Mouse (Mus musculus) c-Kit-positive CD71-negative TER-119-negative erythroid progenitor cells, embryonic 14.5 days (primary cell): ENCODE results near the gene Dbndd2.

Experiments
- DNase-seq: peaks from one replicate; pipeline ENCODE4 v3.0.0-alpha.2; 2013; ENCODE audit warnings: low read depth

Gene Dbndd2

DNA sequence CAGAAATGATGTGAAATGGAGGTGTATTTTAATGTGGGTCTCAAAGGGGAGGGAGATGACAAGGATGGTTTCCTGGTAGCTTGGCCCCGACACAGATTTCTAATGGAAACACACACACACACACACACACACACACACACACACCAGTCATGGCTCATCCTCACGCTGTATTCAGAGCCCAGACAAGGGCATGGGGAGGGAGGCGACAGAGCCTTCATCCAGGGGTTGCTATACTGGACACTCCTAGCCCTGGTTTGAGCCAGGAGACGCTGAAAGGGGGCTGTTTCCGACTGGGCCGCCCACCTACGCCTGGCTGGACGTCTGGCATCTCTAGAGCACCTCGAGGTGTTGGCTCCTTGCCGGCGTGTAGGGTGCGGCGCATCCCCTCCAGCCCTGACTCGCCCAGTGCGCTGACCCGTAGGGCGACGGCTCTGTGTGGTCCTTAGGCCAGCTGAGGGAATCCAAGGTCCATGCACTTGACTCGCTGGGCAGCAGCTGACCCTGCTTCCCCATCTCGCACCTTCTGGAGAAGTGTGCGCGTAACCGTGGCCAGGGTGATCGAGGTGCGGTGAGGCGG, at the start of gene Dbndd2:
Gene Dbndd2 (plus strand): TSS at position 426 of the 577 bp plus-strand sequence.
- DNase-seq = no peak

DNA sequence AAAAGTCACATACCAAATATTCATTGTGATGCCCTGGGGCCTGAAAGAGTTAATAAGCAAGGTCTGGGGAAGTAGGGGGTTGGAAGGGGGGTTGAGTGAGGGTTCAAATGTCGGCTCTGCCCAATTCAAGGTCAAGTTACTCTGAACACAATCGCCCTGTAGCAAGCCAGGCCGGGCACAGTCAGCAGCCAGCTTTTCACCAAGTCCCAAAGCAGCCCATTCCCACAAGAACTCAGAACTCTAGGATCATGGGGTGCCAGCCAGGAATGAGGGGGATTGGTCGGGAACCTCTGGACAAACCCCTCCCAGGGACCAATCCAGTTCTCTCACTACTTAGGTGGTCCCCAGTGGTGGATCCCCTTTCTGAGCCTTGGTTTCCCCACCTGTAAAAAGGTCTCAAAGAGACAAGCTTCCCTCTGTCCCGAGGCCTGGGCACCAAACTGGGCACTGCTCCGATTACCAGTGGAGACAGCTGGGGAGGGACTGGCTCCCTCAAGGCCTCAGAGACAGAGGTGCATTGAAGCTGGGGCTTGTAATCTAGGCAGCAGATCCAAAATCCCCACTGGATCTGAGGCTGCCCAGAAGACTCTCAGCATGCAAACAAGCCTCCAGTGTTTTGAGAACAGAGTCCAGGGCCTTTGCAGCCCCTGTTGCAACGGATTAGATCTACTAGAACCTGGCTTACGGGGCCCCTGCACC, 49.5 kb upstream of the Dbndd2 start:
- DNase-seq = no peak

DNA sequence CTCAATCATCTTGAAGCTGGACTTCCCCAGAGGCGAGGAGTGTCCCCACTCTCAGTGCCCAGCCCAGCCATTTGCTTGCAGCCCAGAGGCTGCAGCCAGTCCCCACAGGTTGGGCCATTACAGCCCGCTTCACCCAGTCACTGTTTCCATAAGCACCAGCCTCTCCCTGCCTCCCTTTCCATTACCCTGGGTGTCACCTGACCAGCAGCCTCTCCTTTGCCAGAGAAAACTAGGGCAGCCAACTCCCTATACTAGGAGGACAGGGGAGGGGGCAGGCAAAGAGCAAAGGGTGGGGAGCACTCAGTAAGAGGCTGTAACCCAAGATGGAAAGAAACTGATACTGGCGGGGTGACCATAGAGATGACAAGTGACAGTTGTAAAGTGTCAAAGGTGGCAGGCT, 48.9 kb upstream of the Dbndd2 start:
- no peak for DNase-seq

DNA sequence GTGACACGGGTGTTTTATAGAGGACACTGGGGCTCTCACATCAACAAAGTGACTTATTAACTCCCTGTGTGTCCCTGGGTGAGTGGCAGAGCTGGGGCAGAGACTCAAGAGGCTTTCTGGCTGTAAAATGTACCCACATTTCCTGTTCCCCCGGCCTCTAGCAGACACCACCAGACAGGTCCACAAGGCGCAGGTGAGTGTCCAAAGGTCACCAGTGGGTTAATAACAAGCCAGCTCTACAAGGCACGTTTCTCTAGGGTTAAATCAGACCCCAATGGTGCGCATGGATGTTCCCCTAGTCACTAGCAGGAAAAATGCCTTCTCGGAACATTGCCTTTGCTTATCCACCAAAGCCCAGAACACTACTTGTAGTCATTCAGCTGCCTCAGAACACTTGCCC, 48.2 kb upstream of the Dbndd2 start:
- no peak for DNase-seq

DNA sequence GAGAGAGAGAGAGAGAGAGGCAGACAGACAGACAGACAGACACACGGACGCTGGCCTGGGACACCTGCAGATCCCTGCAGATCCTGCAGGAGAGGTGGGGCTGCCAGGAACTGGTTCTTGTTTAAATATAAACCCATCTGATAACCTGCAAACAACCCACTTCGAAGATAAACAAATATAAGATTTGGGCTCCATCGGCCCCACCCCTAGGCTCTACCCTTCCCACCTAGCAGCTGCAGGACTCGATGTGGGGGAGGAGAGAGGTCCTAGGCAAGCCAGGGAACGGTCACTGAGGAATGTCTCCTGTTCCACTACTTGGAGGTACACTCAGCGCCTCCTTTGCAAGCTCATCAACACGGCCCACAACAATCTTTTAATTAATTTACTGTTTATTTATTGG, 47.6 kb upstream of the Dbndd2 start:
- no peak for DNase-seq

GRCm38 (mm10) chr2:164439001-164439421, 46.9 kb upstream of the Dbndd2 start:
- DNase-seq = no peak

DNA sequence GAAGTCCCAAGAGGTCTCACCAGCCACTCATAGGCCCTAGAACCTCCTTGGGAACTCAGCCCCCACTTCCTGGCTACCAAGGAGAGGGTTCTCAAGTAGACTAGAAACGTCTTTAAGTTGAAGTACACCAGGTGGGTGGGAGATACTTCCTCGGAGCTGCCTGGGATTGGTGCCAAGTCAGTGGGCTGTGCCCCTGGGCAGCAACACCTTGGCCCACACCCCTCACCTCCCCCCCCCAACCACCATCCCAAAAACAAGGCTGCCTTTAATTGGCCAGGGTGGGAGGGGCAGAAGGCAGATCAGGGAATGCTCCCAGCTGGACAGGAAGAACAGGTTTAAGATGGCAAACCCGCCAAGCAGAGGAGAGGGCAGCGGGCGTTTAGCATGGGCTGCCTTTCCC, 45.6 kb upstream of the Dbndd2 start:
- DNase-seq = no peak

DNA sequence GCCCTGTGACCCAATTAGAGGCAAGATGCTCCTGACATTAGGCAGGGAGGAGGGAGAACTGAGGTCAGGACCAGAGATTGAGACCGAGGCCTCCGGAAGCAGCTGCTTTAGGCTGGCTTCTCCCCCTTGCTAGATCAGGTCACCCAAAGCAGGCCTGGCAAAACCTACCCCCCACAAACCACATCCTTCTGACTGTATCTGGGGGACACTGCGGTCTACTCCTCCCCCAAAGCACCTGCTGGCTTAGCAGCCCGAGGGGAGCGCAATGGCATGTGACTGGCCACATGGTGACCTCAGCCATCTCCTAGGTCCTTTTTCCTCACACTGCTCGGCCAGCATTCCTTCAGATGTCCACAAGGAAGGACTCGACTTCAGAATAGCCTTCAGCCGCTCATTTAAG, 44.8 kb upstream of the Dbndd2 start:
- DNase-seq = peak; percentile 38

DNA sequence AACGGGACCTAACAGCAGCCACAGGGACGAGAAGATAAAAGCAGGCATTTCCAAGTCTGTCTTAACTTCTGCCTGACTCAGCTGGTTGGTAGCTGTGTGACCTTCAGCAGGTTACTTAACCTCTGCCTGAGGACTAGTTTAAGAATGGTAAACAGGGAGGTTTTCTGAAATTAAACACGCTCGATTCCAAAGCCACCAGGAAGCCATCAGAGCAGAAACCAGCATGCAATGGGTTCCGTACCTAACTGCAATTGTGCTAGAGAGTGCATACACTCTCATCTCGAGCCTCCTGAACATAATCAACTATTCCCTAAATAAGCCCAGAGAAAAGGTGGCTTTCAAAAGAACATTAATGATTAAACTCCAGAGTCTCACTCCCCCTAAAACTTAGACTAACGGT, 44.2 kb upstream of the Dbndd2 start:
- no peak for DNase-seq

DNA sequence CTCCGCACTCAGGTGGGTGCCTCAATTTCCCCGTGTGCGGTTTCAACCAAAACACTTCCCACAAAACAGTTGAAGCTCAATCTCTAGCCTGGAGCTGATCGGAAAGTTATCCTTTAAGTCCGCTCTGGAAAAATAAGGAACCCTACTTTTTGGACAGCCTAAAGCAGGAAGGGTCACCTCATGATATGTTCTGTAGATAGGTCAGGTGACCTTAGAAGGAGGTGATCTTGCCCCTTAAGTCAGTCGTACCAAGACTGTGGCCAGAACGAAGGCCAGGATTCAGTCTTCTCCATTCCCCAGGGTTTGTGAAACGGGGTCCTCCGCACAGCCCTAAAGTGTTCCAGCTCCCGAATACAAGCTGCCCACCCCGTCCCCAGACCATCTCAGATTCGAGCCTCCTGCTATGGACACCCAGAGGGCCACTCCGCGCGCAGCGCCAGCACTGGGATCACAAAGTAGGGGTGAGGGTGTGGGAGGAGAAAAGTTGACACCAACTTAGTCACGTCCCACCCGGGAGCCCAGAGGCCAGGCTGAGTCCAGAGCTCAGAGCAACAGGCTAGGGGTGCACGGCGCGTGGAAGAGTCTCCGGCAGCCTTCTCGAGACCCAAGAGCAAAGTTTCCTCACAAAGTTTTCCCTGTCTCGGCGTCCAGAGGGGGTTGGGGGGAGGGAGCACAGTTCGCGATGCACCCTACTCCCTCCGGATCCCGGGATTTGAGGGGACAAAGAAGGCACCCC, 43.4 kb upstream of the Dbndd2 start:
- DNase-seq = no peak

GRCm38 (mm10) chr2:164443051-164443437, 42.9 kb upstream of the Dbndd2 start:
- no peak for DNase-seq

DNA sequence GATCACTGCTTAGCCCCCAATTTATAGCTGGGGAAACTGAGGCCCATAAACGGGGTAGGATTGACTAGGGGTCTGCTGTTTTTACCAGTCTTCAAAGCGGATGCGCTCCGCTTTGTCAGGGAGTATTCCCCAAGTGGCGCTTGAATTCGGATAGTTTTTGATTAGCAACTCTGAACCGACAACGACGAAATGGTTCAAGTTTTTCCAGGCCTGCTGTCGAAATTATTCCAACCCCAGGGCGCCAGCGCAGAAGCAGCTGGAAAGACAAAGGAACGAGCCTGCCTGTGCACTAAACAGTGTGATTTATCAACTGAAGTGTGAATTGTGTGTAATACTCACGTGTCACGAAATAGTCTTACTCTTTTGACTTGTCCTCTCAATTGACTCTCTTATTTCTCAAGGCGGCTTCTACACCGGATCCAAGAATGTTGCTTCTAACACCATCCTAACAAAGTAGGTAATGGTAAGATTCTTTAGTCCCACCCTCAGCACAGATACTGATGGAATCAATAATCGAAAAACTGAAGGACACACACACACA, 42.4 kb upstream of the Dbndd2 start, which contains the start of gene Sdc4:
Gene Sdc4 (minus strand): TSS at position 428 of the 541 bp plus-strand sequence.
- DNase-seq = no peak

DNA sequence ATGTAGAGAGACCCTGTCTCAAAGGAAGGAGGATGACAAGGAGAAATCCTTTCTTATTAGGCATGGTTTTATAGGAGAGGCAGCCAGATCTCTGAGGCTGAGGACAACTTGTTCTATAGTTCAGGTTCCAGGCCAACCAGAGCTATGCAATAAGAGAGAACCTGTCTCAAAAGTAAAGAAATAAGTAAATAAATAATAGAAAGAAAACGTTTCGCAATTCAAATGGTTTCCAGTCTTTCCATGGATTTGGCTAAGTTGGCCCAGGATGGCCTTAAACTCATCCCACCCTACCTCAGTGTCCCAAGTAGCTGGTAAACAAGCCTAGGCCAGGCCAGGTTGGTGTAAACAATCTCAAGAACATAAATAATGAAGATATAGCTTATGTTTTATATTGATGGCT, 41.2 kb upstream of the Dbndd2 start:
- no peak for DNase-seq

- DNase-seq = no peak
Observed at GRCm38 (mm10) chr2:164445399-164446085, 40.4 kb upstream of the Dbndd2 start.

DNA sequence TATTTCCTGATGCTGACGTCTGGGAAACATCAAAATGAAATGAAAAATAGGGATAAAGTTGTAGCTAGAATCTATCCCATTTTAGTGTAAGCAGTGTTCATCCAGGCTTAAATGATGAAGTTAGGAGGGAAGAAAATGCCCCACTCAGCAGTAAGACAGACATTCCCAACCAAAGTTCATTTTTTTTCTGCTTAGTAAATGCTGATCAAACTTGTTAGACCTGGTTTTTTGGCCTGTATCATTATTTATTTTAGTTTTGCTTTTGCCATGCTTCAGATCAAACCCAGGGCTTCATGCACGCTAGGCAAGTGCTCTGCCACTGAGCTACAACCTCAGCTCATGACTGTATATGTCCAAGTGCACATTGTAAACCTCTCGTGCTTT, 39.8 kb upstream of the Dbndd2 start:
- no peak for DNase-seq

GRCm38 (mm10) chr2:164448140-164448539, 37.8 kb upstream of the Dbndd2 start:
- DNase-seq = no peak

DNA sequence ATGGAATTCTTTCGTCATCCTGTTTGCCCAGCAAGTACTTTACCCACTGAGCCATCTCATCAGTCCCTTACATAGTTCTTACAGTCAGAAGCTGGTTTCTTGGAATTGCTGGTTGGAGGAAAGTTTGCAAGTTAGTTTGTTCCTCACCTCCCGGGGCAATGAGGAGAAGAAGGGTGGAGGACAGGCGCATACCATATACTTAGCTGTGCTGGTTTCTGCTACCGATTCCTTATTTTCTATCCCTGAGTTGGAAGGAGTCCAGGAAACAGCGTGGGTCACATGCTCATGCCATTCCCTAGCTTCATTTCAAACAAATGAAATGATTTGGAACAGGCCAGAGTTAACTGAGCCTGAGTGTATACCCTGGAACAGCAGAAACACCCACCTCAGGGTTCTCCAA, 37.0 kb upstream of the Dbndd2 start:
- no peak for DNase-seq

DNA sequence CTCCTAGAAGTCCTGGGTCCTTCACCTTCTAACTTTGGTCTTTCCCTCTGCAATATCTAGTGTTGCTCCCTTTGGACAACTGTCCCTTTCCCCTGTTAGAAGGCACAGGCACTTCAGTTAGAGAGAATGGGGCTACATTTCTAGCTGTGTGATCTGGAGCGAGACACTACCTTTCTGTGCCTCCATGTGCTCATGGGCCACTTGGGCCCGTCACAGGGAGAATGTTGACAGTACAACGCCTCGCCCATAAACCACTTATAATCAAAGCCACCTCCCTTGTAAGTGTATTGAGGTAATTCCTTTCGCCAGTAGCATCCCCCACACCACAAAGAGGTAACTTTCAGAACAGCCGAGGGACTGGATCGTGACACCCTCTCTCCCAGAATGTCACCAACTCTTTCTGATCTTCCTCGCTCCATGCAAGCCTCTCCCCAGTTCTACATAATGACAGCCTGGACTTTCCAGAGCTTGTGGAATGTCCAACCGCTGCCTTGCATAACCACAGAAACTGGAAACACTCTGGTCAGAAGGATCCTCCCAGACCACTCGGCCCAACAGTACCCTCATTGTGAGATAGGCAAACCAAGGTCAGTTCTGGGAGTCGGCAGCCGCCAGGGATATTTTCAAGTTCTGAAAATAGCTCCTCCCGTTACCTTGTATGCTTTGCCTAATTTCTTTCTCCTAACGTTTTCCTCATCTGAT, 36.4 kb upstream of the Dbndd2 start:
- no peak for DNase-seq

- DNase-seq = no peak
Observed at GRCm38 (mm10) chr2:164452000-164452676, 33.8 kb upstream of the Dbndd2 start.

GRCm38 (mm10) chr2:164453047-164453757, 32.7 kb upstream of the Dbndd2 start:
- DNase-seq = no peak
